Mouse (Mus musculus): ENCODE results near the gene Mlxip.

- TF ChIP-seq CTCF (IDR thresholded peaks at IDR 0.05; ENCODE audit: low read depth) (no peak), EP300 (IDR thresholded peaks at IDR 0.05; ENCODE audit: low read depth) (no peak)
Observed at GRCm38 (mm10) chr5:123391442-123391809, 3.2 kb upstream of the Mlxip start.
